ENCODE assay signal across 21 mouse cellular contexts in the genomic region with DNA sequence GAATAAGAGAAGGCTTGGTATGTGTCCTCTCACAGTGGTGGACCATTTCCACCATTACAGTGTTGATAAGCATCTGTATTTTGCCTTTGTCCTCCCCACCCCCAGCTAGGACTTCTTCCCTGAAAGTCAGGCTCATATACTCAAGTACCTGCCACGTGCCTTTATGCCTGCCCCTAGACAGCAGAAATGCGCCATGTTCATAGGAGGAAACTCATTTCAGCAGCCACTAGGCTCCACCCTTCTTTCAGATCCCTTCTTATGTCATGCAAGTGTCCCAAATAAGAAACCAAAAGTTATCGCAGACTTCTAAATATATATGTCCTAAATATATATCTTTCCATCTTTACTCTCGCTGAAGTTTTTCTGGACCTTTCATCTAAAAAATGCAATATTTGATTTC.
"Had no signal": no experiment of that assay in that cellular context is flagged by ENCODE, and none has a peak within 500 bp of the region (broad histone marks: within the 10 kb centered on the region; RNA-seq: fewer than 3 reads in every experiment).

No protein-coding gene starts in this region.

- DNase-seq: gastrocnemius, postnatal 10 days; gastrocnemius, postnatal 36 days; heart, adult 11 months; heart, adult 2 months; heart, postnatal 10 days; heart, postnatal 4 days; kidney, adult 18-20 months; kidney, adult 8-10 months; kidney, postnatal 10 days; kidney, postnatal 36 days; liver; liver, embryonic 13.5 days had no signal

- H3K27ac ChIP-seq: heart, adult 2 months; hindbrain, embryonic 10.5 days; hindbrain, embryonic 14.5 days; intestine, embryonic 15.5 days; limb, embryonic 10.5 days; limb, embryonic 12.5 days; liver, embryonic 13.5 days; liver, embryonic 15.5 days had no signal

- H3K4me2 ChIP-seq: heart, embryonic 12.5 days; hindbrain, embryonic 12.5 days; hindbrain, embryonic 14.5 days; intestine, embryonic 15.5 days; limb, embryonic 12.5 days; liver, embryonic 11.5 days; liver, embryonic 13.5 days; liver, embryonic 15.5 days had no signal

- H3K9ac ChIP-seq: heart, embryonic 12.5 days; hindbrain, embryonic 12.5 days; hindbrain, embryonic 14.5 days; intestine, embryonic 15.5 days; limb, embryonic 12.5 days; liver, embryonic 13.5 days; liver, embryonic 15.5 days had no signal

- H3K9me3 ChIP-seq: heart, embryonic 12.5 days; hindbrain, embryonic 10.5 days; hindbrain, embryonic 12.5 days; intestine, embryonic 15.5 days; limb, embryonic 10.5 days; limb, embryonic 12.5 days; liver, embryonic 13.5 days; liver, embryonic 15.5 days had no signal

- H3K4me1 ChIP-seq: heart, embryonic 12.5 days; intestine, embryonic 15.5 days; limb, embryonic 10.5 days; limb, embryonic 12.5 days; liver, embryonic 13.5 days; liver, embryonic 15.5 days had no signal

- H3K36me3 ChIP-seq: heart, embryonic 12.5 days; hindbrain, embryonic 10.5 days; hindbrain, embryonic 12.5 days; intestine, embryonic 15.5 days; limb, embryonic 10.5 days; limb, embryonic 12.5 days; liver, embryonic 13.5 days; liver, embryonic 15.5 days had no signal

- H3K4me3 ChIP-seq: heart, adult 2 months; heart, embryonic 12.5 days; hindbrain, embryonic 10.5 days; hindbrain, embryonic 12.5 days; intestine, embryonic 15.5 days; limb, embryonic 10.5 days; limb, embryonic 12.5 days; liver, embryonic 13.5 days; liver, embryonic 15.5 days had no signal

- H3K27me3 ChIP-seq: heart, embryonic 12.5 days; hindbrain, embryonic 12.5 days; intestine, embryonic 15.5 days; limb, embryonic 12.5 days; liver, embryonic 13.5 days; liver, embryonic 15.5 days had no signal
